Mouse (Mus musculus) myocyte (in vitro differentiated cells): Measurements from ENCODE around the gene Cilp2. TPM values are rescaled to one million over a fixed set of nuclear protein-coding genes. Genes with fewer than 3 reads are reported as not detected.

Experiments used
- H3K27me3 ChIP-seq: one replicate; pipeline ENCODE4 v1.6.1; 2011; ENCODE audit not compliant: control insufficient read depth, insufficient read depth, insufficient read length
- H3K36me3 ChIP-seq: one replicate; pipeline ENCODE4 v1.6.1; 2011; ENCODE audit not compliant: control insufficient read depth, insufficient read depth
- H3K4me2 ChIP-seq: one replicate; pipeline ENCODE4 v1.6.1; 2011; ENCODE audit warnings: low read depth, control low read depth
- H3K4me3 ChIP-seq: one replicate; pipeline ENCODE4 v1.5.1; 2011; ENCODE audit warnings: mild to moderate bottlenecking, control low read depth, moderate library complexity
- H3K79me2 ChIP-seq: one replicate; pipeline ENCODE4 v1.6.1; 2011; ENCODE audit not compliant: control insufficient read depth, insufficient read depth
- H3ac ChIP-seq: one replicate; pipeline ENCODE4 v1.6.1; 2011; ENCODE audit not compliant: control insufficient read depth, insufficient read length
- CEBPB ChIP-seq: IDR thresholded peaks from 2 replicates; pipeline ENCODE4 v1.6.1; 2011; ENCODE audit warnings: mild to moderate bottlenecking, moderate library complexity; ENCODE audit not compliant: poor library complexity, insufficient read depth, severe bottlenecking
- E2F4 ChIP-seq: IDR thresholded peaks from one replicate; pipeline ENCODE4 v1.6.1; 2011; ENCODE audit warnings: mild to moderate bottlenecking, control low read depth, moderate library complexity; ENCODE audit not compliant: insufficient read depth
- MAX ChIP-seq: IDR thresholded peaks from one replicate; pipeline ENCODE4 v1.6.1; 2011; ENCODE audit warnings: low read depth, mild to moderate bottlenecking, control low read depth
- MYOD1 ChIP-seq, 3 experiments: IDR thresholded peaks; one replicate each; pipeline ENCODE4 v1.6.1; 2011; ENCODE audit warnings: control low read depth in 2 of 3, low read depth in 2 of 3, mild to moderate bottlenecking in 2 of 3, moderate library complexity in 1 of 3; ENCODE audit not compliant: insufficient read length in 2 of 3, control insufficient read depth in 1 of 3
- MYOG ChIP-seq, 3 experiments: IDR thresholded peaks; one replicate each; pipeline ENCODE4 v1.6.1; 2011; ENCODE audit warnings: control low read depth in 2 of 3, low read depth in 2 of 3, mild to moderate bottlenecking in 2 of 3; ENCODE audit not compliant: insufficient read length in 2 of 3, control insufficient read depth in 1 of 3, insufficient read depth in 1 of 3
- POLR2A ChIP-seq: IDR thresholded peaks from one replicate; pipeline ENCODE4 v1.6.1; 2011; ENCODE audit warnings: low read depth, mild to moderate bottlenecking, control low read depth, moderate library complexity; ENCODE audit not compliant: insufficient read length
- POLR2AphosphoS2 ChIP-seq: IDR thresholded peaks from one replicate; pipeline ENCODE4 v1.6.1; 2011; ENCODE audit warnings: low read depth, control low read depth; ENCODE audit not compliant: insufficient read length
- REST ChIP-seq: IDR thresholded peaks from one replicate; pipeline ENCODE4 v1.6.1; 2011; ENCODE audit warnings: mild to moderate bottlenecking, control low read depth, moderate library complexity; ENCODE audit not compliant: insufficient read depth, insufficient read length
- SRF ChIP-seq: IDR thresholded peaks from one replicate; pipeline ENCODE4 v1.6.1; 2011; ENCODE audit warnings: low read depth; ENCODE audit not compliant: control insufficient read depth, insufficient read length
- TCF12 ChIP-seq: IDR thresholded peaks from one replicate; pipeline ENCODE4 v1.6.1; 2011; ENCODE audit warnings: mild to moderate bottlenecking, control low read depth; ENCODE audit not compliant: poor library complexity, insufficient read depth, severe bottlenecking
- TCF3 ChIP-seq: IDR thresholded peaks from one replicate; pipeline ENCODE4 v1.6.1; 2011; ENCODE audit warnings: low read depth, control low read depth; ENCODE audit not compliant: insufficient read length
- USF1 ChIP-seq: IDR thresholded peaks from one replicate; pipeline ENCODE4 v1.6.1; 2011; ENCODE audit warnings: low read depth, mild to moderate bottlenecking, control low read depth, moderate library complexity
- polyA plus RNA-seq: library from polyadenylated mRNA; unstranded; fragments of >200 nt; fragmentation: generic; extraction: Trizol; gene quantifications from one replicate; pipeline ENCODE4 v1.2.1, GENCODE M21; 2012; ENCODE audit warnings: missing spikeins

Gene Cilp2
- polyA plus RNA-seq, 1 experiment: 0.20 TPM

DNA sequence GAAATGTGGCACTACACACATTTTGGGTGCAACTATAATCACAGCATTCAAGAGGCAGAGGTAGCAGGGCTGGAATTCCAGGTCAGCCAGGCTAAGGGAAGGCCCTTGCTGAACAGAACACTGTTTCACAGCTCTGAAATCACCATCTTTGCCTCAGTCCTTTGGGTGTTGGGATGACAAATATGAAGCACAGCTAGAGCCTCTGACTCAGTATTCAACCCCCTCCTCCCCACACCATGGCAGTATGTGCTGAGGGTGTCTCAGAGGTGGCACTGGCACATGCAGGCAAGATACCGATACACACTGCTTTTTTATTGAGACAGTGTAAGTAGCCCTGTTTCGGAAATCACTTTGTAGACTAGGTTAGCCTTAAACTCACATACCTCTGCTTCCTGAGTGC lies 18.8 kb upstream of the Cilp2 start:
- Histone ChIP-seq H3K27me3 (no peaks in the 10 kb centered on the region), H3ac (no peak overlapping the region), H3K4me3 (no peak overlapping the region), H3K36me3 (peaks cover 11% of the 10 kb centered on the region), H3K4me2 (no peak overlapping the region), H3K79me2 (peaks cover under 1% of the 10 kb centered on the region)
- no peak for TF ChIP-seq SRF
- no peak for TF ChIP-seq MAX
- TF ChIP-seq TCF3: no peak
- no peak for TF ChIP-seq REST
- TF ChIP-seq MYOG (IDR thresholded peaks at IDR 0.05; ENCODE audit: control insufficient read depth in 1 of 3, insufficient read depth in 1 of 3, insufficient read length in 2 of 3, low read depth in 2 of 3): no peak
- no peak for TF ChIP-seq TCF12
- TF ChIP-seq MYOD1 (IDR thresholded peaks at IDR 0.05; ENCODE audit: control insufficient read depth in 1 of 3, insufficient read length in 2 of 3, low read depth in 2 of 3): no peak
- TF ChIP-seq POLR2A: no peak
- no peak for TF ChIP-seq CEBPB
- TF ChIP-seq USF1: no peak
- no peak for TF ChIP-seq POLR2AphosphoS2
- no peak for TF ChIP-seq E2F4

DNA sequence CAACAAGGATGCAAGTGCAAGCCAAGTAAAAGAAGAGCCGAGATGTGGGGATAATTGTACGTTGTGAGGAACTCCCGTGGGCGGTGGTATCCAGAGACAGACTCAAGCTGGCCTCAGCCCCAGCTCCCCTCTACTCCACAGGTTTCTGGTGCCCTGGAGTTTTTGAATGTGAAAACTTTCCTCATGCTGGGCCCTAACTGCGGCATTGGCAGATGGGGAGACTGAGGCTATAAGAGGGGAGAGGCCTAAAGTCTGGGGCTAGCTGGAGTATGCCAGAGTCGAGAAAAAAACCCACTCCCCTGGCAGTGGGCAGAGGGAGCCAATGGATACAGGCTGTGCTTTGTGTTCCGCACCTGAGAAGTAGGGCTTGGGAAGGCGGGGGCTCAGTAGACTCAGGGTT lies 16.6 kb upstream of the Cilp2 start:
- peaks cover 21% of the 10 kb centered on the region for H3K79me2 ChIP-seq
- TF ChIP-seq TCF12 (no peak), MAX (no peak), REST (no peak), POLR2A (no peak), E2F4 (no peak), SRF (no peak), CEBPB (no peak), MYOD1 (IDR thresholded peaks at IDR 0.05; ENCODE audit: control insufficient read depth in 1 of 3, insufficient read length in 2 of 3, low read depth in 2 of 3) (no peak), TCF3 (no peak), MYOG (IDR thresholded peaks at IDR 0.05; ENCODE audit: control insufficient read depth in 1 of 3, insufficient read depth in 1 of 3, insufficient read length in 2 of 3, low read depth in 2 of 3) (no peak), POLR2AphosphoS2 (no peak), USF1 (no peak)
- peaks cover 3% of the 10 kb centered on the region for H3K36me3 ChIP-seq
- no peaks in the 10 kb centered on the region for H3K27me3 ChIP-seq
- peak overlapping the region; percentile 90 for H3K4me3 ChIP-seq
- H3ac ChIP-seq: no peak overlapping the region
- peak overlapping the region; percentile 73 for H3K4me2 ChIP-seq

DNA sequence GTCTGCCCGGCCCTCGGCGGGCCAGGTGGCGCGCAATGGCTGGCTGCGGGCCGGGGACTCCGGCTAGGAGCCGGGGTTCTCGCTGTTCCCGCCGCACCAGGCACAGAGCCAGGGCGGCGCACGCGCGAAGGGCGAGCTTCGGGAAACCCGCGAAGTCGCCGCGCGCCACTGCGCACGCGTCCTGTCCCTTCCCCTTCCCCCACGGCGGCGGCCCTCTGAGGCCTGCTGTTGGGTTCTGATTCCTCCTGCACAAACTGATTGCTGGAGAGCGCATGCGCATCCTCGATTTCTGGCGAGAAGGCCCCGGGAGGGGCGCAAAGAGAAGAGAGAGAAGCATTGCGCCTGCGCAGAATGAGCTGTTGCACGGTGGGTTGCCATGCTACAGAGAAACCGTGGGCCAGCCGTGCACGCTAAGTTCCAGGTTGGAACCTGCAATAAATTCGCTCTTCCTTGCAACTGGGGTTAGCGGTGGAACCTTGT lies 15.6 kb upstream of the Cilp2 start:
- H3ac ChIP-seq: peak overlapping the region; percentile 3
- peaks cover 3% of the 10 kb centered on the region for H3K36me3 ChIP-seq
- H3K4me2 ChIP-seq: peak overlapping the region; percentile 73
- H3K4me3 ChIP-seq: peak overlapping the region; percentile 90
- H3K79me2 ChIP-seq: peaks cover 27% of the 10 kb centered on the region
- peak; percentile 16 for TF ChIP-seq POLR2AphosphoS2
- TF ChIP-seq MYOD1 (IDR thresholded peaks at IDR 0.05; ENCODE audit: control insufficient read depth in 1 of 3, insufficient read length in 2 of 3, low read depth in 2 of 3): no peak
- no peak for TF ChIP-seq SRF
- TF ChIP-seq MYOG (IDR thresholded peaks at IDR 0.05; ENCODE audit: control insufficient read depth in 1 of 3, insufficient read depth in 1 of 3, insufficient read length in 2 of 3, low read depth in 2 of 3): no peak
- peak; percentile 53 for TF ChIP-seq POLR2A
- no peaks in the 10 kb centered on the region for H3K27me3 ChIP-seq

DNA sequence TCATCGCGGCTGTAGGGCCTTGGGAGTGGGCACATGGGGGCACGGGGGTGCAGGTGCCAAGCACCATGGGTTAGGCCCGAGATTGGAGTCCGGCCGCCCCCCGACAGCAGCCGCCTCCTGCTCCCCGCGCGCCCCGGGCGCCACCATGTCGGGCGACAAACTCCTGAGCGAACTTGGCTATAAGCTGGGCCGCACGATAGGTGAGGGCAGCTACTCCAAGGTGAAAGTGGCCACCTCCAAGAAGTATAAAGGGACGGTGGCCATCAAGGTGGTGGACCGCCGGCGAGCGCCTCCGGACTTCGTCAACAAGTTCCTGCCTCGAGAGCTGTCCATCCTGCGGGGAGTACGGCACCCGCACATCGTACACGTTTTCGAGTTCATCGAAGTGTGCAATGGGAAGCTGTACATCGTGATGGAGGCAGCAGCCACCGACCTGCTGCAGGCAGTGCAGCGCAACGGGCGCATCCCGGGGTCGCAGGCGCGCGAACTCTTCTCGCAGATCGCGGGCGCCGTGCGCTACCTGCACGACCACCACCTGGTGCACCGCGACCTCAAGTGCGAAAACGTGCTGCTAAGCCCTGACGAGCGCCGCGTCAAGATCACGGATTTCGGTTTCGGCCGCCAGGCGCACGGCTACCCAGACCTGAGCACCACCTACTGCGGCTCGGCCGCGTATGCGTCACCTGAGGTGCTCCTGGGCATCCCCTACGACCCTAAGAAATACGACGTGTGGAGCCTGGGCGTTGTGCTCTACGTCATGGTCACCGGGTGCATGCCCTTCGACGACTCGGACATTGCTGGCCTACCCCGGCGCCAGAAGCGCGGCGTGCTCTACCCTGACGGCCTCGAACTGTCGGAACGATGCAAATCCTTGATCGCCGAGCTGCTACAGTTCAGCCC lies 14.9 kb upstream of the Cilp2 start, which contains the start of the genes Tssk6, Ndufa13 and Yjefn3:
Tssk6 (plus strand) TSS at position 22 of the 900 bp plus-strand sequence.
Ndufa13 (minus strand) TSS at position 396 of the 900 bp plus-strand sequence.
Yjefn3 (minus strand) TSS at position 550 of the 900 bp plus-strand sequence.
- no peak for TF ChIP-seq TCF3
- TF ChIP-seq POLR2A: peak; percentile 11
- Histone ChIP-seq H3K4me3 (peak within 1 kb of the TSS; percentile 90), H3ac (peak within 1 kb of the TSS; percentile 10), H3K36me3 (no peaks in the 10 kb centered on the region), H3K4me2 (peak within 1 kb of the TSS; percentile 81), H3K79me2 (peaks cover 34% of the 10 kb centered on the region), H3K27me3 (no peaks in the 10 kb centered on the region)

DNA sequence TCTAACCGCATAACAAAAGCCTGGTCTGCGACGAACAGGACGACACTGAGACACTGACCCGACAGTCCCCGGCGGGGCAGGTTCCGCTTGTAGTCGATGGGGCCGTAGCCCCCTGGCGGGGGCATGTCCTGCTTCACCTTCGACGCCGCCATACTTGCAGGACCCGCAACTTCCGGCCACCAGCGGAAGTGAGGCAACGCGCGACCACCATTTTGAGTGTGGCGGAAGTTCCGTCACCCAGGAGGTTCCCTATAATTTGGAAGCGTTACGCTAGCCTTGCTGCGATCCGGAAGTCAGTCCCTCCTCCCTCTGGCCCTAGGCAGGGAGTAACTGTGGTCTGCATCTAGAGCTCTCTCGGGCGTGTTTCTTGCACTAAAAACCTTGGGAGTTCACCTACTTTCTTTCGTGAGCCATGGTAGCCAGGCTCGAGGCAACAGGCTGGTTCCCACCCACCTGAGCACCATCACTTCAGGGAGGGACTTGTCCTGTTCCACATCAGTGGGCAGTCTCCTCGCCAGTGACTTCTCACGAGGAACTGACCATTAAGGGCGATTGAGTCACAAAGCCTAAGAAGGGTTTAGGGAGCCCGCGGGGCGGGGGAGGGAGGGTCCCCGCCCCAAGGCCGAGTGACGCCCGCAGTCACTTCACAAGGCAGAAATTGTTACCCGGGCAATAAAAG lies 14.1 kb upstream of the Cilp2 start:
- Histone ChIP-seq H3K36me3 (no peaks in the 10 kb centered on the region), H3K79me2 (peaks cover 42% of the 10 kb centered on the region), H3K27me3 (no peaks in the 10 kb centered on the region), H3K4me2 (peak overlapping the region; percentile 81), H3K4me3 (peak overlapping the region; percentile 90), H3ac (peak overlapping the region; percentile 10)
- no peak for TF ChIP-seq USF1
- TF ChIP-seq CEBPB: peak; percentile 48; the same call in 1 of the 2 replicates
- no peak for TF ChIP-seq MYOD1 (IDR thresholded peaks at IDR 0.05; ENCODE audit: control insufficient read depth in 1 of 3, insufficient read length in 2 of 3, low read depth in 2 of 3)
- TF ChIP-seq POLR2A: peak; percentile 80
- no peak for TF ChIP-seq SRF
- no peak for TF ChIP-seq REST
- no peak for TF ChIP-seq TCF12
- TF ChIP-seq MYOG (IDR thresholded peaks at IDR 0.05; ENCODE audit: control insufficient read depth in 1 of 3, insufficient read depth in 1 of 3, insufficient read length in 2 of 3, low read depth in 2 of 3): peak in 1 of 3 experiments; percentile 4
- no peak for TF ChIP-seq TCF3
- TF ChIP-seq E2F4: no peak
- TF ChIP-seq MAX: no peak
- TF ChIP-seq POLR2AphosphoS2: peak; percentile 95
